Mouse (Mus musculus) thymus, adult 2 months (tissue): Measurements from ENCODE around the gene Npsr1. TPM values are rescaled to one million over a fixed set of nuclear protein-coding genes. Genes with fewer than 3 reads are reported as not detected.

Experiments used
- DNase-seq: peaks from one replicate; pipeline ENCODE4 v3.0.0; 2021
- H3K27ac ChIP-seq: fragments of 200-500 bp; 2 replicates; pipeline ENCODE4 v1.5.1; 2012; ENCODE audit warnings: low read length, control low read depth; ENCODE audit not compliant: control insufficient read depth, insufficient read depth
- H3K27me3 ChIP-seq: fragments of 200-500 bp; 2 replicates; pipeline ENCODE4 v1.6.1; 2012; ENCODE audit warnings: mild to moderate bottlenecking, low read length, moderate library complexity, mixed read lengths; ENCODE audit not compliant: control insufficient read depth, insufficient read depth
- H3K36me3 ChIP-seq: fragments of 200-500 bp; 2 replicates; pipeline ENCODE4 v1.6.1; 2012; ENCODE audit warnings: mild to moderate bottlenecking, low read length, moderate library complexity; ENCODE audit not compliant: control insufficient read depth, insufficient read depth
- H3K4me1 ChIP-seq: fragments of 200-500 bp; replicated peaks from 2 replicates; pipeline ENCODE4 v1.6.1; 2012; ENCODE audit warnings: low read length; ENCODE audit not compliant: control insufficient read depth, insufficient read depth
- H3K4me3 ChIP-seq: fragments of 200-500 bp; 2 replicates; pipeline ENCODE4 v1.5.1; 2012; ENCODE audit warnings: mild to moderate bottlenecking, low read length, control low read depth, moderate library complexity; ENCODE audit not compliant: control insufficient read depth, insufficient read depth
- CTCF ChIP-seq: fragments of 200-500 bp; IDR thresholded peaks from 2 replicates; pipeline ENCODE4 v1.5.1; 2012; ENCODE audit warnings: mild to moderate bottlenecking, control low read depth, low read length, moderate library complexity, borderline replicate concordance; ENCODE audit not compliant: control insufficient read depth, poor library complexity, insufficient read depth; ENCODE audit errors: extremely low read depth
- POLR2A ChIP-seq: fragments of 200-500 bp; IDR thresholded peaks from 2 replicates; pipeline ENCODE4 v1.6.1; 2012; ENCODE audit warnings: mild to moderate bottlenecking, low read length, control low read depth, moderate library complexity; ENCODE audit not compliant: control insufficient read depth, poor library complexity, insufficient read depth; ENCODE audit errors: extremely low read depth
- WGBS: fragments of 180-500 bp; shearing (Covaris S2); methylation state at CpG from one replicate; pipeline ENCODE4 v1.1.7; 2018; 5-methylcytosine and 5-hydroxymethylcytosine counted together
- polyA plus RNA-seq: library from polyadenylated mRNA; depleted of rRNA; stranded (reverse); fragments of >200 nt; gene quantifications from 2 replicates; pipeline ENCODE4 v1.2.3, GENCODE M21; 2012

Gene Npsr1
- polyA plus RNA-seq, 1 experiment = 1.3 TPM

DNA sequence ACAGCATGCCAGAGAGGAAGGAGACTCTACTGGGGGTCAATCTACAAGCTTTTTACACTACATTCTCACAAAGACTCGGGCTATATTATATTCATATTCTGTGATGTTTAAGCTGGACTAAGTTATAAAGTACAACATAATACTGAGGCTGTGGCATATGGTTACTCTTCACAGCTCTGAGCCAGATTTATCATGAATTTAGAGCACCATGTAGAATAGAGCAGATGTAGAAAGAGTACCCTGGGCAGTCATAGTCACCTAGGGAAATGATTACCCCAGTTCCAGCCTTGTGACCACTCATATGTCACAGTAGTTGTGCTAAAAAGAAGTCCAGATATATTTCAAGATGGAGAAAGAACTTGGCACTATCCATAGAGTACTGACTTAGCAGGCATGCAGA, 70.7 kb downstream of the Npsr1 start:
- Histone ChIP-seq H3K27me3 (no peaks in the 10 kb centered on the region), H3K4me3 (no peak overlapping the region), H3K36me3 (no peaks in the 10 kb centered on the region), H3K4me1 (no peaks in the 10 kb centered on the region), H3K27ac (no peak overlapping the region)
- WGBS = 83% methylated on average over 1 of the region's 1 CpGs
- DNase-seq = no peak
- no peak for TF ChIP-seq POLR2A
- TF ChIP-seq CTCF = no peak

DNA sequence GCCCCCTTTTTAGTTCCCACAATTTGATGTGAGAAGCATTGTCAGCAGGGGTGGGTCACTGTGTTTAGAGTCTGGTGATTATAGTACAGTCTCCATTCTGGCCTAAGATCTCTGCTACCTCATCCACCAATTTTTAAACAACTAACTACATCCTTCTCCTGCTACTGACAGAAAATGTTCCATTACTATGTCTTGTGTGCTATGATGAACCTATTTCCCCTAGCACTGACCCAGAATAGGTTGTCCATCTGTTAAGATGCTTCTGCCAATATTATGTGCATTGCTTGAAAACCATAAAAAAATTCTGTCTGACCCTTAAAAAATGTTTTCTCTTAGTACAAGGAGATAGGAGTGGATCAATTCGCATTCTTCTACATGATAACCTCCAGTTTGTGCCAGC, 72.9 kb downstream of the Npsr1 start:
- TF ChIP-seq CTCF = no peak
- no peak for TF ChIP-seq POLR2A
- Histone ChIP-seq H3K4me1 (no peaks in the 10 kb centered on the region), H3K27me3 (no peaks in the 10 kb centered on the region), H3K36me3 (no peaks in the 10 kb centered on the region), H3K4me3 (no peak overlapping the region), H3K27ac (no peak overlapping the region)
- 93% methylated on average over 1 of the region's 1 CpGs for WGBS
- DNase-seq = no peak

GRCm38 (mm10) chr9:24178744-24179143, 80.9 kb downstream of the Npsr1 start:
- TF ChIP-seq POLR2A (no peak), CTCF (no peak)
- Histone ChIP-seq H3K27ac (no peak overlapping the region), H3K4me1 (no peaks in the 10 kb centered on the region), H3K36me3 (no peaks in the 10 kb centered on the region), H3K4me3 (no peak overlapping the region), H3K27me3 (no peaks in the 10 kb centered on the region)
- DNase-seq = no peak
- 96% methylated on average over 2 of the region's 2 CpGs for WGBS

- Histone ChIP-seq H3K27ac (no peak overlapping the region), H3K27me3 (no peaks in the 10 kb centered on the region), H3K36me3 (no peaks in the 10 kb centered on the region), H3K4me3 (no peak overlapping the region), H3K4me1 (no peaks in the 10 kb centered on the region)
- TF ChIP-seq POLR2A (no peak), CTCF (no peak)
- 77% methylated on average over 7 of the region's 7 CpGs for WGBS
- no peak for DNase-seq
Measured at GRCm38 (mm10) chr9:24180926-24181325, 83.1 kb downstream of the Npsr1 start.

- no peak for DNase-seq
- Histone ChIP-seq H3K36me3 (no peaks in the 10 kb centered on the region), H3K27me3 (no peaks in the 10 kb centered on the region), H3K27ac (no peak overlapping the region), H3K4me1 (no peaks in the 10 kb centered on the region), H3K4me3 (no peak overlapping the region)
- 89% methylated on average over 5 of the region's 5 CpGs for WGBS
- TF ChIP-seq CTCF = no peak
- no peak for TF ChIP-seq POLR2A
Measured at GRCm38 (mm10) chr9:24186289-24186688, 88.5 kb downstream of the Npsr1 start.

DNA sequence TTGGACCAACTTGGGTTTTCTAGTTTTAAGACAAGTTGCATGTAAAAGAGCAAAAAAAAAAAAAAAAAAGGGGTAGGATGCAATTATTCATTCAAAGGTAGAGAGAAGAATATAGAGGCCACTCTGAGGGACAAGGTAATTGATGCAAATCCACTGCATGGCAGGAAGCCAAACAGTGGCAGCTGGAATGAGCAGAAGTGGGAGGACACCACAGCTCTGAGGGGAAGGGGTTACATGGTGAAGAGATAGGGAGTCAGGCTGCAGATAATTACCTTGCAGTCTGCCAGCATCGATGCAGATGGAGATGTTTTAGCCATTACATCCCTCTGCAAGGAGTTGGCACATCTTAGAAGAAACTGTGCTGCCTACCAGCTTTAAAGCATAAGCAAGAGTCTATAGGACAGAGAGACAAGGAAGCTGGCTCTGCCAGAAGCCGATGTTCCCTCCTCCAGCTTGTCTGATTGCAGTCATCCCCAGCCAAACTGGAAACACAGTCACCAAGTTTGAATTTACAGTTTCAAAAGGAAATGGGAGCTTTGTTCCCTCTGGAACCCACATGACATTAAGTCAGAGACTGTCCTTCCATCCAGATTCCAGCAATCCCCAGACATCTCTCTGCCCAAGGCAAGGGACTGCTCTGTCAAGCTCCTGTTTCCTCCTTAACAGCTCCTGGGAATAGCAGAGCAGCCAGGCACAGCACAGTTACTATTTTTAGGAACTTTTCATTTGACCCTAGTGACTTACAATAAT, 91.9 kb downstream of the Npsr1 start:
- no peaks in the 10 kb centered on the region for H3K4me1 ChIP-seq

GRCm38 (mm10) chr9:24190261-24190588, 92.4 kb downstream of the Npsr1 start:
- H3K27me3 ChIP-seq = no peaks in the 10 kb centered on the region
- WGBS = 59% methylated on average over 1 of the region's 1 CpGs
- H3K4me3 ChIP-seq = no peak overlapping the region
- H3K4me1 ChIP-seq = no peaks in the 10 kb centered on the region
- TF ChIP-seq CTCF (no peak), POLR2A (no peak)
- H3K27ac ChIP-seq = no peak overlapping the region
- DNase-seq = no peak
- H3K36me3 ChIP-seq = no peaks in the 10 kb centered on the region

More for the DNA sequence above, 91.9 kb downstream of the Npsr1 start:
- Histone ChIP-seq H3K27ac (no peak overlapping the region), H3K36me3 (no peaks in the 10 kb centered on the region), H3K4me3 (no peak overlapping the region), H3K27me3 (no peaks in the 10 kb centered on the region)
- no peak for DNase-seq
- TF ChIP-seq POLR2A (no peak), CTCF (no peak)
- 71% methylated on average over 2 of the region's 2 CpGs for WGBS
